Comparison of ENCODE assay signal across 27 mouse cellular contexts in genomic region chr4:66189636-66190035, GRCm38 (mm10).
A peak's percentile ranks its signal among the peaks of the same experiment; 100 is the strongest.
DNase-seq lines count a peak whose midpoint lies in the region; ATAC-seq and TF ChIP-seq lines count a peak whose summit lies in the region.
"Had no signal": no experiment of that assay in that cellular context is flagged by ENCODE, and none has a peak within 500 bp of the region (broad histone marks: within the 10 kb centered on the region; RNA-seq: fewer than 3 reads in every experiment).

No protein-coding gene starts in this region.

- ATAC-seq in midbrain, postnatal 0 days (ENCODE audit: low FRiP score) = peak; percentile 27
- ATAC-seq in erythroid progenitor cell, adult 5-6 weeks (replicated peaks; ENCODE audit: low FRiP score, poor library complexity, severe bottlenecking) = no peak
- ATAC-seq: activated CD4-positive, CD25-positive, alpha-beta regulatory T cell, adult 4 months; forebrain, embryonic 16.5 days had no signal

- peak; percentile 46 to 54 for DNase-seq in cerebellum, adult 18-20 months
- DNase-seq in cerebellum, adult 9-10 months = peak; percentile 46
- no peak for DNase-seq in midbrain, postnatal 0 days (ENCODE audit: low spot score)
- no peak for DNase-seq in ovary, postnatal 14 days (ENCODE audit: low spot score)
- no peak for DNase-seq in frontal cortex, postnatal 14 days (ENCODE audit: low spot score in 2 of 2)
- DNase-seq: adrenal gland, adult 8-10 months; gastrocnemius, postnatal 25 days; heart, adult 2 months; heart, postnatal 36 days; kidney, adult 18-20 months; kidney, postnatal 4 days; liver, embryonic 13.5 days; lung, adult 2 months; lung, postnatal 36 days; retina, postnatal 1 day; right cerebral cortex, postnatal 25 days; spleen, adult 18-20 months had no signal

- TF ChIP-seq POLR2A in embryonic fibroblast, embryonic 13.5 days (IDR thresholded peaks at IDR 0.05; ENCODE audit: low read depth, low read length) = no peak

- H3K27me3 ChIP-seq in midbrain, postnatal 0 days (ENCODE audit: insufficient read depth, low read length) = no peaks in the 10 kb centered on the region
- H3K27me3 ChIP-seq: embryonic facial prominence, embryonic 15.5 days; hindbrain, embryonic 13.5 days; liver, embryonic 13.5 days; megakaryocyte, embryonic 14.5 days; neural tube, embryonic 12.5 days had no signal

- 0 out of 2 replicates have a peak, but pooled peaks cover 2% of the 10 kb centered on the region for H3K4me1 ChIP-seq in embryonic fibroblast, embryonic 13.5 days (ENCODE audit: control insufficient read depth, insufficient read depth, low read length)
- no peaks in the 10 kb centered on the region for H3K4me1 ChIP-seq in midbrain, postnatal 0 days (ENCODE audit: insufficient read depth, low read length)
- H3K4me1 ChIP-seq: embryonic facial prominence, embryonic 15.5 days; forebrain, embryonic 10.5 days; hindbrain, embryonic 13.5 days; liver, embryonic 13.5 days; megakaryocyte, embryonic 14.5 days; neural tube, embryonic 12.5 days had no signal

- H3K36me3 ChIP-seq in midbrain, postnatal 0 days (ENCODE audit: insufficient read depth, low read length) = peaks cover 4% of the 10 kb centered on the region
- H3K36me3 ChIP-seq: embryonic facial prominence, embryonic 15.5 days; forebrain, embryonic 10.5 days; hindbrain, embryonic 13.5 days; liver, embryonic 13.5 days; neural tube, embryonic 12.5 days had no signal

- no peak overlapping the region for H3K4me3 ChIP-seq in embryonic fibroblast, embryonic 13.5 days (ENCODE audit: insufficient read depth, low read length)
- H3K4me3 ChIP-seq in midbrain, postnatal 0 days (ENCODE audit: low read depth, low read length) = no peak overlapping the region
- H3K4me3 ChIP-seq: embryonic facial prominence, embryonic 15.5 days; forebrain, embryonic 10.5 days; heart, adult 2 months; hindbrain, embryonic 13.5 days; left cerebral cortex, adult 2 months; liver, embryonic 13.5 days; megakaryocyte, embryonic 14.5 days; neural tube, embryonic 12.5 days had no signal

- no peak for TF ChIP-seq CTCF in embryonic fibroblast, embryonic 13.5 days (IDR thresholded peaks at IDR 0.05; ENCODE audit: borderline replicate concordance, insufficient read depth, low read length)
- TF ChIP-seq CTCF in midbrain, postnatal 0 days (IDR thresholded peaks at IDR 0.05) = no peak

- 0 out of 2 replicates have a peak overlapping the region, but pooled peaks have one; percentile 57 for H3K27ac ChIP-seq in embryonic fibroblast, embryonic 13.5 days (ENCODE audit: insufficient read depth, low read length)
- no peak overlapping the region for H3K27ac ChIP-seq in midbrain, postnatal 0 days (ENCODE audit: low read depth, low read length)
- H3K27ac ChIP-seq: embryonic facial prominence, embryonic 15.5 days; forebrain, embryonic 10.5 days; heart, adult 2 months; hindbrain, embryonic 13.5 days; left cerebral cortex, adult 2 months; liver, embryonic 13.5 days; neural tube, embryonic 12.5 days had no signal

- H3K9me3 ChIP-seq in midbrain, postnatal 0 days (ENCODE audit: low read length) = no peaks in the 10 kb centered on the region
- H3K9me3 ChIP-seq: embryonic facial prominence, embryonic 15.5 days; forebrain, embryonic 10.5 days; hindbrain, embryonic 13.5 days; liver, embryonic 13.5 days; neural tube, embryonic 12.5 days had no signal

- H3K9ac ChIP-seq in midbrain, postnatal 0 days (replicated peaks; ENCODE audit: low read length, poor library complexity, severe bottlenecking) = no peak overlapping the region
- H3K9ac ChIP-seq: embryonic facial prominence, embryonic 15.5 days; hindbrain, embryonic 13.5 days; liver, embryonic 13.5 days; neural tube, embryonic 12.5 days had no signal

- H3K4me2 ChIP-seq in midbrain, postnatal 0 days (ENCODE audit: low read depth, low read length, poor library complexity, severe bottlenecking) = no peak overlapping the region
- H3K4me2 ChIP-seq: embryonic facial prominence, embryonic 15.5 days; hindbrain, embryonic 13.5 days; liver, embryonic 13.5 days; neural tube, embryonic 12.5 days had no signal

- WGBS in midbrain, postnatal 0 days = 67% methylated on average over 8 of the region's 8 CpGs

Comparison
In these comparisons a context has a peak if more than half of its experiments do, and no peak if none do; other contexts are left out.
1. DNase-seq: peak in cerebellum, adult 18-20 months (2 of 2) and cerebellum, adult 9-10 months (single experiment); none in midbrain, postnatal 0 days (single experiment), ovary, postnatal 14 days (single experiment) and frontal cortex, postnatal 14 days (0 of 2).